Mouse (Mus musculus) small intestine, adult 10 weeks (tissue): ENCODE measurements around the gene Tfeb. TPM values are rescaled to one million over a fixed set of nuclear protein-coding genes. Genes with fewer than 3 reads are reported as not detected.

Source experiments
- polyA plus RNA-seq: library from polyadenylated mRNA; stranded (reverse); fragments of 350-450 nt; fragmentation: Illumina TruSeq; extraction: RNeasy Lipid Tissue Mini Kit (QIAGEN cat#74804); gene quantifications from one replicate; pipeline ENCODE4 v1.2.3, GENCODE M21; 2014; ENCODE audit warnings: low replicate concordance

Tfeb gene
- polyA plus RNA-seq, result not detected

GRCm38 (mm10) chr17:47736856-47737255 is at the start of gene Tfeb:
Gene Tfeb, plus strand, starts transcription at chr17:47737030.

GRCm38 (mm10) chr17:47688344-47688607 is 48.6 kb upstream of the Tfeb start, which contains the start of gene Tomm6:
Gene Tomm6, minus strand, starts transcription at chr17:47688386.

GRCm38 (mm10) chr17:47688608-47689575 is 47.9 kb upstream of the Tfeb start, which contains the start of gene Frs3:
Gene Frs3, plus strand, starts transcription at chr17:47689030.

GRCm38 (mm10) chr17:47694442-47694502 is 42.6 kb upstream of the Tfeb start, which contains the start of gene Gm21981:
Gene Gm21981, minus strand, starts transcription at chr17:47694455.

GRCm38 (mm10) chr17:47694503-47695336 is 42.1 kb upstream of the Tfeb start, which contains the start of gene Prickle4:
Gene Prickle4, minus strand, starts transcription at chr17:47694736.

GRCm38 (mm10) chr17:47726566-47726965 is 10.3 kb upstream of the Tfeb start, which contains the start of gene Pgc:
Gene Pgc, plus strand, starts transcription at chr17:47726842.

GRCm38 (mm10) chr17:47834482-47834767 is 97.6 kb downstream of the Tfeb start, which contains the start of gene Mdfi:
Gene Mdfi, minus strand, starts transcription at chr17:47834691.

Other genes starting within 250 kb of the Tfeb start
- gene Taf8, start 234.7 kb upstream of the Tfeb start, polyA plus RNA-seq, result 3.7 TPM
- gene Ccnd3, start 232.0 kb upstream of the Tfeb start, polyA plus RNA-seq, result 1.9 TPM
- 0.45 TPM for gene Bysl, start 125.5 kb upstream of the Tfeb start, polyA plus RNA-seq
- gene Med20, start 125.4 kb upstream of the Tfeb start, polyA plus RNA-seq, result 11.1 TPM
- 0.37 TPM for gene Gm20517, start 125.4 kb upstream of the Tfeb start, polyA plus RNA-seq
- gene Usp49, start 106.3 kb upstream of the Tfeb start, polyA plus RNA-seq, result 6.0 TPM
- 9.0 TPM for gene Tomm6, start 48.6 kb upstream of the Tfeb start, polyA plus RNA-seq
- gene Frs3, start 48.0 kb upstream of the Tfeb start, polyA plus RNA-seq, result 0.67 TPM
- gene Gm21981, start 42.6 kb upstream of the Tfeb start, polyA plus RNA-seq, result not detected
- not detected for gene Prickle4, start 42.3 kb upstream of the Tfeb start, polyA plus RNA-seq
- not detected for gene Pgc, start 10.2 kb upstream of the Tfeb start, polyA plus RNA-seq
- not detected for gene Mdfi, start 97.7 kb downstream of the Tfeb start, polyA plus RNA-seq
- 0.19 TPM for gene Foxp4, start 187.6 kb downstream of the Tfeb start, polyA plus RNA-seq